Mouse (Mus musculus): ENCODE measurements around the gene Gpc3.

DNA sequence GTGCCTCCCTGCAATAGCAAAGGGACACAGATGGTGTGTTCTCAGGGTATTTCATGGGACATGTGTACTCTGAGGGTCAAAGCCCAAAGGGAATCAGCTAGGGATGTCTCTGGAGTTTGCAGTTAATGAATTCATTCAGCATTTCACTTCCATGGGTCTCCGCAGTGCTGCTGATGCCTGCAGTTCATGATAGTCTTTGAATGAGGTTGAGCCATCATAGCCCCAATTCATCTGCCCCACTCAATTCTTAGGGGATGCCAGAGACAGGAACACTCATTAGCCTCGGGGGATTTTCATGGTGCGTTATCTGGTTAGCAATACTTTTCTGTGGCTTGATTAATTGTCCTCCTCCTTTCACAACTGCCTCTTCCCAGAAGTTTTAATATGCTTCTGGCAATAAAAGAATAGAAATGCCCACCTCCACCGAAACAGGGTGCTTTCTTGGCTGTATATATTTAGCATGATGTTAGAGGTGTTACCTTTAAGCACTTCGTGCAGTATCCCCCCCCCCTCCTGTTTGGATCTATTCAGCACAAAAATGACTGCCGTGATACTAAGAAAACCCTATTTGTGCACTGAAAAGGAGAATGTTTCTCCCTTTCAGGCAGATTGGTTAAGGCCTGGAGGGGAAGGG is 244.3 kb downstream of the Gpc3 start:
- TF ChIP-seq CTCF (IDR thresholded peaks at IDR 0.05; ENCODE audit: control insufficient read depth, insufficient read depth, insufficient read length) (no peak), MAX (IDR thresholded peaks at IDR 0.05) (no peak), USF1 (IDR thresholded peaks at IDR 0.05; ENCODE audit: low read depth) (no peak)

Data from C2C12 (cell line).